Mouse (Mus musculus) cerebellum, postnatal 10 days (tissue): ENCODE data around the gene Cyp2j5.
"Not testable (repeated sequence)": the region's sequence is repeated elsewhere in the genome, so short reads cannot be mapped to it uniquely, and the experiment has no call there.

ENCODE experiments used
- DNase-seq, 2 experiments: peaks; one replicate each; pipeline ENCODE4 v3.0.0; 2021; ENCODE audit warnings: mixed read lengths in 2 of 2

Cyp2j5 gene

DNA sequence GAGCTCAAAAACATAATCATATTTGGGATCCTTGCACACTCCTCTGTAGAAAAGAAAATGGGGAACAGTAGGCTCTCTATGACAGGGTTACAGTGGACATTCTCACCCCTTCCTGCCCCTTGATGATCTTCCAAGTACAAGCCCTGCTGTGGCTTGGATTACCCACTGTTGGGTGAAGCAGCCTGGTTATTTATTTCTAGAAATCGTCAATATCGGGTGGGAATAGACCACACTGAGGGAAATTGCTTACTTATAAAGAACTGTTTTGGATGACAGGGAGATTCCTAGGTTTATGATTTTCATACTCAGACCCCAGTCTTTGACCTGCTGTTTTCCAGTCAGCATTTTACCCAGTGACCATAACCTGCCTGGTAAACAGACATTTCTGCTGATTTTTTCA, at the start of gene Cyp2j5:
Gene Cyp2j5 (minus strand): TSS at position 164 of the 400 bp plus-strand sequence.
- DNase-seq, result no peak

DNA sequence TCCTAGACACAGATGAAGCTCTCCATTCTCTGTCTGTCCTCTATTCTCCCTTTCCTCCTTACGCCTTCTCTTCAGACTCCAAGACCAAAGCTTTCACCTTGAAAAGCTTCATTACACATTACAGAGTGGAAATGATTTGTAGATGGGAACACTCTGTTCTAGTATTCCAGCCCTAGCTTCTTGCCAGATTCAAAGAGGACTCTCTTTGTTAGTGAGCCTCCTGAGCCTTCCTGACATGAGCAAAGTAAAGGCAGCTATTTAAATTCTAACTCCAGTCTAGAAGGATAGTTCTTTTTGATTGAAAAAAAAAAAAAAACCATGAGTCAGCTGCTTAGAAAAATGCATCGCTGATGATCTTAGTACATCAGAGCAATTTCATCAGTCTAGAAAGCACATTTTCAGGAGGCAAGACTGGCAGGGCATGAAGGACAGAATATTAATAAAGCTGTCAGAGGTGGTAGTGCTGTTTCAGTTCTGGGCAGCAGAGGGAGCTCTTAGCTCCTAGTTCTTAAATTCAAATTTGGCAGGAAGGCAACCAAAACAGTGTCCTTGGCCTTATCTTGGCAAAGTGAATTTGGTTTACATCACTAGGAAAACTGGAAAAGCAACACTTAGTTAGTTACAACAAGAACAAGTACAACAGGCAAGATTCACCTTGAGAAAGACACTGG, 41.5 kb upstream of the Cyp2j5 start:
- DNase-seq, result peak; percentile 84 to 88

DNA sequence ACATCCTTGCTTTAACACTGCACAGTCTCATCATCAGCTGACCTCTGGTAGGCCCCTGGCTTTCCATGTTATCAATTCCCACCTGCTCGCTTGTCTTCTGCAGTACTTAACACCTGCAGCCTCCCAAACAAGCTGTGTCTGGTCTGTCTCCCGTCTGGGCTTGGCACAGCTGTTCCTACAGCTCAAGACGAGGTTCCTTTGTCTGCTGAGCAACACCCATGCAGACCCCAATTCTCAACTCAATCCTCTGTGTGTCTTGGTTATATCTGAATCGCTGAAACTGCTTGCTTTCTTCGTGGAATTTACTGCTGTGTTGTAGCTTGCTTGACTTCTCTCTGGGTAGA, 34.2 kb upstream of the Cyp2j5 start:
- no peak for DNase-seq

DNA sequence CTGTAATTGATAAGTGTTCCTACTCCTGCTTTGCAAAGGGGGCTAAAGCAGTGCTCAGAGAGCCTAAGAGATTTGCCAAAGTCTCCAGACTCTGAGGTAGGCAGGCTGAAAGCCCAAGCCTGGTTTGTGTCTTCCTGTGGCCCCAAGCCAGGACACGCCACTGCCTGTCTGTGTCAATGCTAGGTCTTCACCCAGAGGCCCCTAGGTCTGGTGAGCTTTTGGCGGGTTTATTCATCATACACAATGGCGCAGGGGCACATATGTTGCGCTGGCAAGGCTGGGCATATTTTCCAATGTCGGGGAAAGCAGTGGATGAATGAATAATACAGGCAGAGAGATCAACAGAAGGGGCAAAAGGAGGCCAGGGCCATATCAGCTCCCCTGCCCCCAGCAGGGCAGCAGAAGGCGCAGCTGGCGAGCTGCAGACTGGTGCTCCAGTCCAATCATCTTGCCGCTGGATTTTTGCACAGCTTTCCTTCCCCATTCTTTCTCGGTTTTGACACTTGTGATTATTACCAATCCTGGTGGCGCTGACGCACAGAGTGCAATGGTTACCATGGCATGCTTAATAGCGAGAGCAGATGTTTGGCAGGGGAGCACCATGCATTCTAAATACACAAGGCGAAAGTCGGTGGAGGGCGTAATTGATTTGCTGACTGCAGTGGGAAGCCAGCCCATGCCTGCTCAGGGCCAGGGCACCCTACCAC, 33.7 kb upstream of the Cyp2j5 start:
- DNase-seq, result peak; percentile 86 to 93

DNA sequence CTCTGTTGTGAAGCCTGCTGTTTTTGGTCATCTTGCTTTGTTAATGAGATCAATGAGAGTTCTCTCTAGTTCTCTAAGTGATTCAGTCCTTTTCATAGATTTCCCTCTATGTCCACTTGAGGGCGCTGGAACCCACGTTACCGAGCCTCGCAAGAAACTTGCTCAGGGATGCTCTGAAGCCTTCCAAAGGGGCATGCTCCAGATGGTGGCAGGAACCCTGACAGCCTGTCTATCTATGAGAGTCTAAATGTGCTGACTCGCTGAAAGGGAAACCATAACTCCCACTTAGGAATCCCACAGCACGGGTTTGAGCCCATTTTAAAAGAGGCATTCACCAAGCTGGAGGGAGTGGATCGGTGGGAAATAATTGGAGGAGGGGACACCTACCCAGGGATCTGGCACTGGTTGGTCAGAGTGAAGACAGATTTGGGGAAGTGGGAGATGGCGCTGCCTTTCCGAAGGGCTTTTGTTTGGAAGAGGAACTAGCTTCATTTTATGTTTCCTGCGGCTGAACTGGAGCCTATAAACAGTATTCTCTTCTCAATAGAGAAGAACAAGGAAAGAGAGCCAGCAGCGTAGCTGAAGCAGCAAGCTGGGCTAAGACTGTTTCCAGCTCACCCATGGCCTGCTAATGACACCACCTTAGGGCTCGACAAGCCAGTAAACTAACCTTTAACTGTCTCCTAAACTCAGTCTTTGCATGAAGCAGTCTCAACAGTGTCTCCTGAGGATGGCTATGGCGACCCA, 32.8 kb upstream of the Cyp2j5 start:
- peak; percentile 92 to 93 for DNase-seq

DNA sequence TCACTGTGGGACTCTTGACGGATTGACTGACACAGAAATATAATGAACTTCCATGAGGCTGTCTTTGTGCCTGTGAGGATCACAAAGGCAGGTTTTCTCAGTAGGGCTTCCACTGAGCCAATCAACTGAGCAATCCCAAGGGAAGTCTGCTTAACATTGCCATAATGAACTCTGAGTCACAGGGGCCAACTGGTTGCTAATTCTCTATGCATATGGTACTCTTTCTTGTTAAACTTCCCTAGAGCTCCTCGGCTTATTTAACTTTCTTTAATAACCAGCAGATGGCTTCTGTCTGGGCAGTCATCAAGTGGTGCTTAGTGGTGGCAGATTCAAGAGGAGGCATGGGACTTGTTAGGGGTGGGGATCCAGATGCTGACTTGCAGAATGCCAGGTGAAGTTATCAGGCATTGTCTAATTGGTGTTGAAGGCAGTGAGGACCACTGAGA, 23.4 kb upstream of the Cyp2j5 start:
- no peak for DNase-seq

DNA sequence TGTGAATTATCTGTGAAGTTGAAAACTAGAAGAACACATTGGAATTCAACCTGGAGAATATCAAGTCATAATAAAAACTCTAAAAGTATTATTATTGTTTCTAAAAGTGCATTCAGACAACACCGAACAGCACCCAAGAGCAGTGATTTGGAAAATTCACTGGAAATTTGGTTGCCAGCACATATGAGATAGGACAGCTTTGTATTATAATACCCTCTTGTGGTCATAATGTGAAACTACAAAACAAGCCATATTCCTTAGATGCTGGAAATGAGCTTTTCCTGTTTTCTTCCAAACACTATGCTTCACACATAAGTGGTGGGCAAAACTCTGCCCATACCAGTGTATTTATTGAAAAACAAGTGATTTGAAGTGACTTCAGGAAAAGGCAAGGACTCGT, 19.5 kb upstream of the Cyp2j5 start:
- DNase-seq, result peak; percentile 22 to 61

DNA sequence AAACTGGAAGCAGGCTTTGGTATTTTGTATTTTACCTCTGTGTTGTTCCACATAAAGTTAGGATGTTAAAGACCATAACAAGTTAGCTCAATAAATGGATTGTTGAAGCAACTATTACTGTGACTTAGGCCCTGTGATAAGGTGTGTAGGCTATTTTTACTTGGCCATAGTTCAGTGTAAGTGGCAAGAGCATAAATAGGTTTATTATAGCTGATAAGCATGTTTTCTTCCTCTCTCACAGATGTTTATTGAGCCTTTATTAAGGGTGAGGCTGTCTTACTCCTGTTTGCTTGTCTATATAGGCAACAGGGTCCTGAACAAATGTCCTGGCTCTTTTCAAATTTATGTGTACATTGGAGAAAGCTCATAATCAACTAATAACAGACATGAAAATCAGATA, 17.0 kb upstream of the Cyp2j5 start:
- DNase-seq, result no peak

DNA sequence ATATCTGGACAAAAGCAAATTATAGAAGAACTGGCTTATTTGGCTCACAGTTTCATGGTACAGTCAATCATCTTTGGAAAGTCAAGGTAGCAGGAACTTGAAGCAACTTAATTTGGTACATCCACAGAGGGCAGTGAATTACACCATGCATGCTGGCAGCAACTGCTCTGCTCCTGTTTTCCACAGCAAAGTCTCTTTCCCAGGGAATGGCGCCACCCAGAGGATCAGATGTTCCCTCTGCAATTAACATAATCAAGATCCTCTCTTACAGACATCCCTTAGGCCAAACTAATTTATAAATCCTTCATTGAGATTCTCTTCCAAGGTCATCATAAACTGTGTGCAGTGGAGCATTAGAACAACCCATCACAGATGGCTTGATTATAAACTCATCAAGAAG, 16.3 kb upstream of the Cyp2j5 start:
- peak; percentile 60 to 63 for DNase-seq

DNA sequence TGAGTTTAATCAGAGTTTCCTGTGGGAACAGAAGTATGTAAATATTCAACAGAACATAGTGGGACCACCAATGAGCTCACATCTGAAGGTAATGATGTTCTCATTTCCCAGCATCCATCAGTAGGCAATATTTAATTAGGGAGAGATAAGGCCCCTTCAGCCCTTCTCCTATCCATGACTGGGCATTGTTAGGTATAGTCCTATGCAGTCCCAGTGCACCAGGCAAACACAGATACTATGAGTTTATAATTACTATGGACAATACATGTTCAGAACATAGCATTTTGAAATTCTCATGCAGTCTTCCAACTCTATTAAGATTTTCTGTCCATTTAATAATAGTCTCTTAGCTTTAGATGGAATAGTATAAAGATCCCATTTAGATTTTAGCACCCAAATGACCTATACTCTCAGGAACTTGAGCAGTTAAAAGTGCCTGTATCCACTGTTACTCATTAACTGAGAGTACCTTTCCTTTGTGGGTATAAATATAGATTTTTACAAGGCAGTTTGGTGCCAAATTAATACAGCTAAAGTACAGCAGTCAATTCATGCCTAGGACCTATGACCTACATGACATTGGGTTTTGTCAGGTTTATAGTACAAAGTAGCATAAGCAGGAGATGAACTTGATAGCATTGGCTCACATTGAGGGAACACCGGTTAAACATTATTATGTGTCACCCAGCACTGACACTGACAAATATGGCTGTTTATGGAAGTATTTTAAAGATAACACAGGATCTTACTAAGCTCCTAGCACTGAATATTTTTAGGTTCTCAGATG, 907 bp upstream of the Cyp2j5 start:
- DNase-seq, result no peak

DNA sequence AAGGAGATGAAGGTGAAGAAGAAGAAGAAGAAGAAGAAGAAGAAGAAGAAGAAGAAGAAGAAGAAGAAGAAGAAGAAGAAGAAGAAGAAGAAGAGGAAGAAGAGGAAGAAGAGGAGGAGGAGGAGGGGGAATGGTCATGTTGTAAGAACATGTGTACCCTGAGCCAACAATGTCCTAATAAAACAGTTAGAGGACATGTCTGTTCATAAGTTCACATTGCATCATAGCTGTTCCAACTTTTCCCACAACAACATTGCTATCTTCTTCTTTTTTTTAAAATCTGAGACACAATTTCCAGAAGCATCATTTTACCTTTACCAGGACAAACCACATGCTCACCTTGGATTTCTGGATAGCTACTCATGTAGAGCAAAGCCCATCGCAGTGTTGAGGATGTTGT, 28.5 kb downstream of the Cyp2j5 start:
- no peak for DNase-seq

DNA sequence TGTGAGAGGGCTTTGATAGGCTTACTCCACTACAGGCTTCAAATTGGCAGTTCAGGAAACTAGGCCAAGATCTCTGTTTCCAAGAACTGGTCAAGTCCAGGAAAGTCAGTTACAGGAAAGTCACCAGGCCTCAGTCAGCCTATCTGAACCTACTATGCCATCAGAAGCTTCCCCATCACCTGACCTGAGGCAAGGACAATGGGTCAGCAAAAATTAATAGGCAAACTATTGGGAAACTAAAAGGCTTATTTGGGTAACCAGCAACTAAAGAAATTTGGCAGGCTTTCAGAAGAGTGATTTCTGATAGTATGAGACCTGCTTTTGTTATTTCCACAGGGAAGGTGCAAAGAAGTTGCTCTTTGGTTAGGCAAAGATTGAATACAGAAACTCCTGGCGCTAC, 41.5 kb downstream of the Cyp2j5 start:
- no peak for DNase-seq

DNA sequence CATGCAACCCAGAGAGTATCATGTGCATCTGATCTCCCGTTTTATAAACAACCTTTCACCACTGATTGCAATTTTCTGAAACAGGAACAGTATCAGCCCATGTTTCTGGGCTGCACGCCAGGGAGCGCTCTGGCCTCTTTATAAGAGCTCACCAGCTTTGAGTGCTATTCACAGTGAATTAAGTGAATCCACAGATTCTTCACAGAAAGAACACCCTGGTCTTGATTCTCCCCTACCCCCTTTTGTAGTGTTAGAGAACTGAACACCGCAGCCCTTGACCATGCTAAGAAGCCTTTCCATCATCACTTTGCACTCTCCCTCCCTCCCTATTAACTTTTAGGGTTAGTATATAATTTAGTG, 72.2 kb downstream of the Cyp2j5 start:
- peak; percentile 68 to 81 for DNase-seq

DNA sequence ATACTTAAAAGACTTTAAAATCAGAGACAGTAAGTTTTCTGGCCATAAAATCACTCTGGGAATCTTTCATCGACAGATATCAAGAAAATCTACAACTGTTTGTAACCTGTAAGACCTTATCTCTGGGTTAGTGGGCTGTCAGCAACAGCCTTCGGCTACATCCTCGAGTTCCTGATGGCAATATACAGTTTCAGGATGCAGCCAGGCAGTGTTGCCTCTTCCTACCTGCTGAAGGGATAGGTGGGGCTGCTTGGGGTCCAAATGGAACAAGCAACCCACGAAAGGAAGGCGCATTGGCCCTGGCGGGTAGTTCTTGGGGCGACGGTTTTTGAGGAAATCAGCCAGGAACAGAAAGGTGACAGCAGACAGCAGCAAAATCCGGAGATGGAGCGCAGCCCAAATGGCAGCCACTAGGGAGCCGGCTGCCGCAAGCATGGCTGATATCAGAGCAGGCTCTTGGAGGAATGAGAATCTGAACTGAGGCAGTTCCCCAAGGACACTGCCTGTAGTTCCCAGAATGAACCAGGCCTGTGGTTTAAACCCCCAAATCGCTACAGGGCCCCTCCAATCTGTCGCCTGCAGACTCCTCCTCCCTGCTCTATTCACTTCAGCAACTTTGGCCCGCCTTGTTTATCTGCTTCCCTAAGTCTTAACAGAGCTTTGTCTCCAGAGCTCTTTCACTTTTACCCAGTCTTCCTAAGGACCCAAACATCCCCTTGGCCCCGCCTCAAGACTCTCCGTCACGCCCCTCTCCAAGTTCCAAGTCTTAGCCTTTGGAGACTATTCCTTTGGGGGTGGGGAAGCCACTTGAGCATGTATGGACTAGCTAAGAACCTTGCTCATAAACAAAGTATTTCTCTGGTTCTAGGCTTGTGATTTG, 72.8 kb downstream of the Cyp2j5 start, which contains the start of gene Cyp2j9:
Gene Cyp2j9 (minus strand): TSS at position 668 of the 880 bp plus-strand sequence.
- peak; percentile 68 to 69 for DNase-seq

DNA sequence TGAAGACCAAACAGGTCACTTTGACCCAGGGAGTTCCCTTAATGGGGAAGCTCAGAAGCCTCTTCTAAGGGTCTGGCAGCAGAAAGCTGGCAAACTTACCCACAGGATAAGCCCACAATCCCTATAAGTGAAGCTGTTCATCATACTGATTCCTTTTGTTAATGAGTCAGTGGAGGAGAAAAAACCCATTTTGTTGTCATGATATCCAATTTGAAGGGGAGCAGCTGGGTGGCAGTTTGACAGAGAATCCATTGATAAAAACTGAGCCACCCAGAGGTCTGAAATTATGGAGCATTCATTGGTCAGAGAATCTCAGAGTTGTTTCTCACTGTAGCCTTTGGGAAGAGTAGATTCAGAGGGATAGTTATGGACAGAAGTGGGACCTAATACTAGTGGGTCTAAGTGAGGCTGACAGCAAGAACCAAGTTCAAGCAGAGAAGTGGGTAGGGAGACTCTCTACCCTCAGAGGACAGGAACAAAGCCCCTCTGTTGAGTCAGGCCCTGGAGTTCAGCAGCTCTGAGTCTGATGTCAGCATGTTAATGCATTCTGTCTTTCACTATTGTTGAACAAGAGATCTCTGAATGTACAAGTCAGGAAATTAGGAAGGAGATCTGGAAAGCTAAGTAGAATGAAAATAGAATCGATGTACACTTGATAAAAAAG, 82.4 kb downstream of the Cyp2j5 start:
- DNase-seq, result no peak

DNA sequence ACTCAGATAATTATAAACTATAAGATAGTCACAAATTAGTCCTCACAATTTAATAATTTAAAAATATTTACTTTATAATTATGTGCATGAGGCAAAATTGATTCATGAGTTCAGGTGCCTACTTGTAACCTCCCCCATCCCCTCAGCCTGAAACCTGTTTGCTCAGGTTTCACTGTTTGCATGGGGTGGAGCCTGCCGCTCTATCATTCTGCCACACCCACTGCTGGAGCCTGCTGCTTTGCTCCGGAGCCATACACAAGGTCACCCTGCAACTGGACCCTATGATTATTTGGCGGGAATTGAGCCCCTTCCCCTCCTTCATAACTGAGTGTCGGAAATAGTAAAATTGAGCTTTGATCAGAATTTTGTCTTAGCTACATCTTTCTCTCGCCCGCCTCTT, 83.6 kb downstream of the Cyp2j5 start:
- not testable (repeated sequence) for DNase-seq
